Mouse (Mus musculus): Measurements from ENCODE around the gene Actc1. TPM values are rescaled to one million over a fixed set of nuclear protein-coding genes. Genes with fewer than 3 reads are reported as not detected.
A peak's percentile ranks its signal among the peaks of the same experiment; 100 is the strongest.

Actc1 gene
- total RNA-seq (2021) = over 10,000 TPM; 12,452 to 13,048 TPM
- long read RNA-seq, experiment 1, transcript Actc1-201 (7 exons, 1,473 nt) = major isoform, 2,325 of 2,988 reads
- long read RNA-seq, experiment 1, partial matches to known transcripts = 619 of 2,988 reads
- long read RNA-seq, experiment 1, other reads (novel, unspliced or antisense) = 44 of 2,988 reads
- long read RNA-seq, experiment 2, transcript Actc1-201 (7 exons, 1,473 nt) = major isoform, 1,280 of 1,740 reads
- long read RNA-seq, experiment 2, partial matches to known transcripts = 438 of 1,740 reads
- long read RNA-seq, experiment 2, other reads (novel, unspliced or antisense) = 22 of 1,740 reads

DNA sequence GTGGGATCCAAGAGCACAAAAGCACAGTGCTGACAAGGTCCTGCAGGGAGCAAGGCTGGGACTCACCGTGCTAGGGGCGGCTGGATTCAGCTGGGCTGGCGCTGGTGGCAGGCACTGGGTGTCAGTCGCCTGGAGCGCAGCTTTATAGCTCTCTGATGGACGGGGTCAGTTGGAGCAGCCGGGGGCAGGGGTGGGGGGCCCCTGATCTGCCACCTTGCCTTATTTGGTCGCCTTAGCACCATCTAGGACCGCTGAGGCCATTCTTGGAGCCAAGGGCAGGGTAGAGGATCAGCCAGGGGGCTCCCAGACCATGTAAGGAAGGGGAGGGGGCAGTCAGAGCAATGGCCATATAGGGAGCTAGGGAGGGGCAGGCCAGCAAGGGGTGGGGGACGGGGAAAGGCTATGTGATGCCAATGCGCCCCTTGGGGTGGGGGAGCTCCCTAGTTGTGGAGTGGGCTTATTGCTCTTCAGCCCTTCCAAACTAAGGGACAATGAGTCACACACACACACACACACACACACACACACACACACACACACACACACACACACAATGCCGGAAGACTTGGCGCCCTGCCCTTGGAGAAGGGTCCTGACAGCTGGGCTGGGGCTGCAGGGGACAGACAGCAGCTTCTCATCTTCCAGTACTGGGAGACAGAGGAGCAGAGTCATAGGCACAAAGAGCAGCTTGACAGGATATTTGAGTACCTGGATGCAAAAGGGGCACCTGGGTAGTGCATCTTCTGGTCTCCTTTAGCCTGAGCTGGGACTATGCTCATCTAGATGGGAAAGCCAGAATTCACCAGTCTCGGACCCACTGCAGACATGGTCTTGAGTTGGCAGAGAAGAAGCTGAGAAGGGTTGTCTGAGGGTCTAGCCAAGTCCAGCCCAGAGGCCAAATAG lies at the start of gene Actc1:
Gene Actc1, minus strand, starts transcription at position 853 of the 903 bp plus-strand sequence.
- peak; percentile 56 to 64 for DNase-seq

DNA sequence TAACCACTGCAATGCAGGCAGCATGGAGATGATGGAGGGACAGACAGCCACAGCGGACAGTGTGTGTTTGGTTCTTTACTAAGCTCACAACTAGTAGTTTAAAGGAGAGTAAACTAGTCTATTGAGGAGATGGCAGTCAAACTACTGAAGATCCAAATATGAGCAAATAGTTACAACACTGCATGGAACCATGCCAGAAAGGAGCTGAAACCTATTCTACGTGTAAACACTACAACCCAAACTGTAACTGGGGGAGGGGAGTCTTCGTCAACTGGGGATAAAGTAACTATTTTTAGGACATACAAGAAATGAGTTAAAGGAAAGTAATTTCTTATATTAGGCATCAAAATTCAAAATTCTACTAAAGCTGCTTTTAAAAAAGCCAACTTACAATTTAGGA lies 49.1 kb upstream of the Actc1 start:
- no peak for DNase-seq

DNA sequence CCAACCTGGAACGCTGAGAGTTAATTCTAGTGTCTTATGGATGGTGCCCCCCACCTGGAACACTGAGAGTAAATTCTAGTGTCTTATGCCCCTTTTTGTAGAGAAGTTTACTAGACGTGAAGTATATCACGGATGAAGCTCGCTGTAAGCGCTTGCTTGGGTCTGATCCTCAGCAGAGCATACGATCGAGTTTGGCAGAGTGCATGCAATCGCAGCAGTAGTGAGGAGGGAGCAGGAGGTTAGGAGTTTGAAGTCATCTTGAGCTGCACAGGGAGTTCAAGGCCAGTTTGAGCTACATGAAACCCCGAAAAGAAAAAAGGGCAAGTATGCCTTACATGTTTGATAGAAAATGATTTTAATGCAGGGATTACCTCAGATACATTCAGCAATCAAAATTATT lies 47.5 kb upstream of the Actc1 start:
- DNase-seq = no peak

GRCm38 (mm10) chr2:114099816-114100215 lies 46.5 kb upstream of the Actc1 start:
- DNase-seq = no peak

DNA sequence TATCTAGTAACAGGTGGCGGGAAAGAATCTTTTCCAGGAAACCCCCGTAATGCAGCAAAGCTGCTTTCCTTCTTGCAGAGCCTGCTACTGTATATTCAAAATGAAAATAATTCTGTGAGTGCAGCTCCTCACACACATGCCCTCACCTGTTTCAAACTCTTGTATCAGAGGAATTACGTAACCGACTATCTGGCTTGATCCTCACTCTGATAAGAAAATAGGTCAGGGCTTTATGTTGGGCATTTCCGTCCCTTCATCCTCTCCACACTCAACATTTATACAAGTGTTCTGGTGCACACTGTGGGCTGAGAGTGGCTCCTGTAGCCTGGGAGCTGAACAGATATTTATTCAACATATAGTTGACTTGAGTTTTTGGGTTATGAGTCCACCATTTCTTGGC lies 45.8 kb upstream of the Actc1 start:
- no peak for DNase-seq

- no peak for DNase-seq
Measured at GRCm38 (mm10) chr2:114097627-114098026, 44.3 kb upstream of the Actc1 start.

DNA sequence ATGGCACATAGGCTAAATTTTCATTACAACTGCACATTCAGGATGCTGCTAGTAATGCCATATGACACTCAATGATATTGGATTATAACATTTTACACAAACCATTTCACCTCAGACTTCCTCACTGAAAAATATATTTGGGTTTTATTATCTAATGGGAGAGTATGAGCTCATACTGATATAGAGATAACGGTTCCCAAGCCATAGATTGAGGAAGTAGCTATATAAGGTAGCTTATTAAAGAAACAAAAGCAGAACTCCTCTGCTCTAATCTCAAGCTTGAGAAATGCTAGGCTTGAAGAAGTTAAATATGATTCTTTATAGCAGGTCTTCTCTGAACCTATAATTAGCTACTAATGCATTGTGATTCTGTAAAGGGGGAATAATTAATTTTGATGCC lies 43.2 kb upstream of the Actc1 start:
- DNase-seq = no peak

- no peak for DNase-seq
Measured at GRCm38 (mm10) chr2:114095348-114095747, 42.0 kb upstream of the Actc1 start.

DNA sequence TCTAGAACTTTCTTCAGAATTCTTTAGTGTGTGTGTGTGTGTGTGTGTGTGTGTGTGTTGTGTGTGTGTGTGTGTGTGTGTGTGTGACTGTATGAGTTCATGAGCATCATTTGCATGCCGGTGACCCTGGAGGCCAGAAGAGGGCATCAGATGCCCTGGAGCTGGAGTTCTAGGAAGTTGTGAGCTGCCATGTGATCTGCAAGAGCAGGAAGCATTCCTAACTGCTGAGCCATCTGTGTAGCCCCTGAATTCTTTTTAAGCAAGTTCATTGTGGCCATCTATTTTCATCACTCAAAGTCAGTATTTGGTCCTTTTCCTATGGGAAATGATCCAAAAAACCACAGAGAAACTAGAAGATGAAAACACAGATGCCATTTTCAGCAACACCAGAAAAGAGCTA lies 41.3 kb upstream of the Actc1 start:
- DNase-seq = no peak

DNA sequence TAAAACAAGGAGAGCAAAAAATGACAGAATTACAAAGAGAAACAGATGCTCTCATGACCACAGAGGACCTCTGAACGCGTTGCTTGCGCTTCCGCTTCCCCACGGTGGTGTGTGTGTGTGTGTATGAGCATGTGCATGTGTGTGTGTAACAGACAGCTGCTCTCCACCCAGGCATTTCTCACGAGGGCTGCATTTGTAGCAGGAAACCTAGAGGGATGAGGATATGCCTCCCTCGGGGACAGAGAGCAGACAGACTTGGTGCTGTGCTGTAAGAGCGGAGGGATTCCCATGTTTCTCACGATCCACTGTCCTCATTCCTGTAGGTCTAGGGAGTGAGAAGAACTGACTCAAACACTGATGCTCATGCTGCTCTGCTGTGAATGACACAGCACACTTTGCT lies 40.2 kb upstream of the Actc1 start:
- no peak for DNase-seq

GRCm38 (mm10) chr2:114089862-114090261 lies 36.5 kb upstream of the Actc1 start:
- no peak for DNase-seq

- peak in 1 of 2 experiments; percentile 18 for DNase-seq
Measured at GRCm38 (mm10) chr2:114087271-114087670, 33.9 kb upstream of the Actc1 start.

DNA sequence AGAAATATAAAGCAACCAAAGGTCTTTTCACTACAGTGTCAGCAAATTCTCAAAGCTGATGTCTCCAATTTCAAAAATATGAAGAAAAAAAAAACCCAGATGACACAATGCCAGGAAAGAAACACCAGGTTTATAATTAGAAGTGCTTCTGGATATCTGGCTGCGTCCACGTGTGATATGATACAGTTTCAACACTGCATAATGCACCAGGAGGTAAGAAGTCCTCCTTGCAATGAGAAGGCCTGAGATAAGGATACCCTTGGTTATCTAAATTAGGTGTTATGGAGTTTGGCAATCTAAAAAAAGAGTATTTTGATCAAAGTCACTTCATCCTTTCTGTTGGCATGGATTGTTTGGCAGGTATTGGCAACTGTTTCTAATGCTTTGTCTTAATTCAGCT lies 18.5 kb upstream of the Actc1 start:
- peak in 1 of 2 experiments; percentile 49 for DNase-seq

GRCm38 (mm10) chr2:114066226-114066625 lies 12.9 kb upstream of the Actc1 start:
- no peak for DNase-seq

DNA sequence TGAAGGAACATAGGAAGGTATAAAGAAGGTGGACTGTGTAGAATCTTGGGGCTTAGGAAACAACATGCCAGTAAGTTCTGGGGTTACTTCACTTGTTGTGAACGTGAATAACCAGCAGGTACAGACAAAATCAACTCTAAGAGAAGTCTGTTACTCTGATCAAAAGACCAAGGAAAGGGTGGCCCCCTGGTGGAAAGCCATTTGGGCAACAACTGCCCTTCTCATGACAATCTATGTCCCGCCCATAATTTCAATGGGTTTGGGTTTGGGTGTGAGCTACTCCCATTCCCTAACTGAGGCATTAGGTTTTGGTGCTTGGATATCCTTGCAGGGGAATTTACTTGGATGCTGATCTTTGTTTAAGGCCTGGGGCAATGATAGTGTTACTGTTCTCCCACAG lies 10.7 kb upstream of the Actc1 start:
- DNase-seq = no peak

GRCm38 (mm10) chr2:114060071-114060591 lies 6.8 kb upstream of the Actc1 start:
- DNase-seq = no peak

DNA sequence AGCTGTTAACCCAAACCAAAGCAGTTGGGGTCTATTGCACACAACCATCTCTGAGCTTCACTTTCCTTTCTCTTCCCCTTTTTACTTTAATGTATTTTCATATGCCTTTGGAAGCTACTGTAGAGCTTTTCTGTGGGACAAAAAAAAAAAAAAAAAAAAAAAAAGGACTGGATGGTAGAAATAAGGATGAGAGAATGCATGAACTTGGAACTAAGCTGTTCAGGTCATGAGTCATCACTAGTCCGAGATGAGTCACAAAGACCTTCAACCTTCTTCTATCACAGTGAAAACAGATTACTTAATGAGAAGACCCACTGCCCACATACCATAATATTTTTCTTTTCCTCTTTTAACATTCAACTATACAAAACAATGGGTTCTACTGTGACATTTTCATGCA lies 6.3 kb upstream of the Actc1 start:
- DNase-seq = no peak

- DNase-seq = peak in 1 of 2 experiments; percentile 55
Measured at GRCm38 (mm10) chr2:114058226-114058796, 5.0 kb upstream of the Actc1 start.

GRCm38 (mm10) chr2:114057303-114057853 lies 4.0 kb upstream of the Actc1 start:
- peak; percentile 90 to 91 for DNase-seq

DNA sequence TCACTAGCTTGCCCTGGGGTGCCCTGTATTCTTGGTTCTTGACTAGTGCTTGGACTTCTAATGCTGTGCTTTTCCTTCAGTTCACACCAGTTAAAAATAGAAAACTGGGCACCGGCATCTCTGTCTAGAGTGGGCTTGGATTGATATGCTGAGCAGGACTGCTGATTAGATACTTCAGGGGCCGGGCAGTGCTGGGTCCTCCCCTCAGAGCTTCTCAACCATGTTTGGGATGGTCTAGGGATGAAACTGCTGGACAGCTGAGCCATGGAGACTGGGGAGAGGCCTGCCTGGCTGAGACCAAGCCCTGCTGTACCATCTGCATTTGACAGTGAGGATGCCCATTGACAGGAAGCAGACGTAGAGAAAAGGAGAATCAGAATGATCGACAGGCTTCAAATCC lies 781 bp upstream of the Actc1 start:
- peak; percentile 67 to 85 for DNase-seq

GRCm38 (mm10) chr2:114051871-114052241 lies 1.5 kb downstream of the Actc1 start:
- no peak for DNase-seq

DNA sequence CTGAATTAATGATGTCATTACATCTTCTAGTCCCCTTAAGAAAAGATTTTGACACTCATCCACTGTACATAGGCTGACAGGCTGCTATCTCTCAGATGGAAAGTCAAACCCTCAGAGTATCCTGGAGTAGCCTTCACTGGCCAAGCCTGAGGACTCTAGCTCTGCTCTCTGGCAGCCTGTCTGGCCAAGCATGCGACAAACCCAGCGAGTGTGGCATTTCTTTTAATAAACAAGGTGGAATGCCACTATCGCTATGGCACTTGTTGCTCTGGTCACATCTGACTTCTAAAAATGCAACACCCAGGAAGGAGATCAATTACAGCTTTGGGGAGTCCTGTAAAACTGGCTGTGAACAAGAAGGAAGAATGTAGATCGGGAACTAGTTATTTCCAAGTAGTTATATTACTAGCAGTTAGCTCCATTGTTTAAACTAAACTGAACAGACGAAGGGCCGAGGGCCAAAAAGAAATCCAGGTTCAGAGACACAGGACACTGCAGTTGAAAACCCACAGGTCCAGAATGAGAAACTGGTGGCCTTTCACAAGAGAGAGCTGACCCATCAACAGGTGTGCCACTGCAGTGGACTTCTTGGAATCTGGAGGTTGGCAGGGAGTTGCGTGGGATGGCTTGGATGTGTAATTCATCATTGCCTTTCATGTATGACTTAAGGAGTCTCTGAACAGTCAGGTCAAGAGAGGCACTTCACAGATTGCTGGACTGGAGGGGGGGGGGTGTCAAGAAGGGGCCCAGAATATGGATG lies 2.1 kb downstream of the Actc1 start:
- DNase-seq = peak in 1 of 2 experiments; percentile 64

All from heart, adult 18-20 months (tissue).